Comparison of ENCODE assay signal across 8 mouse cellular contexts in the genomic region with DNA sequence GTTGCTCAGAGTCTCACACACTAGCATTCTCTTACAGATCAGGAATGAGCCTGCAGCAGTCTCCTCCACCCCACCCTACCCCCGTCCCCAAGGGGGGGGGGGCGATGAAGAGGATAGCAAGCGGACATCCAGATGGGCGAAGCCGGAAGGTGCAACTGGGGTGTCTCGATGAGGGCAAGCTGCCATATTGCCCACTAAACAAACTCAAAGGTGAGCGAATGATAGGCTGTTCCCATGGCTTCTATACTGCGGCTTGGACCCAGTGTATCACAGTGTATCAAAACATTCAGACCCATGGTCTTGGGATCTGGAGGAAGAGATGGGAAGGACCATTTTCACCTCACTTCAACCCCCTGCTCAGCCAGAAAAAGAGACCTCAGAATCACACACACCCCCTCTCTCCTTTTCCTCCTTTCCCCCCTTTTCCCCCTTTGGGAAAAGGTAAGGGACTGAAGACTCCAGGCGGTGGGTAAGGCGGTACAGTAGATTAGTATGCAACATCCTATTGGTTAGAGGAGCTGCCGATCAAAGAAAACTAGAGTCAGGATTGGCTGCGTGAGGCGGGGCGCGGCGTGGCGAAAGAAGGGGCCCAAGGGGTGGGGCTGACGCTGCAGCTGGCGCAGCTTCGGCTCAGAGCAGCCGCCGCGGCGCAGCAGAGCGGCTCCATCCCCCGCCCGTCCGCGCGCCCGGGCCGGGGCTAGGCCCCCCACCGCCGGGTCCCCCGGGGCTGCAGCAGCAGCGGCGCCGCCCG. TPM values are rescaled to one million over a fixed set of nuclear protein-coding genes. Genes with fewer than 3 reads are reported as not detected.
A peak's percentile ranks its signal among the peaks of the same experiment; 100 is the strongest.
DNase-seq lines count a peak whose midpoint lies in the region; ATAC-seq and TF ChIP-seq lines count a peak whose summit lies in the region.

Cdk5r2 (plus strand) TSS at position 629 of the 751 bp plus-strand sequence.

- H3K27ac ChIP-seq in brown adipose tissue, adult 24 weeks (replicated peaks; ENCODE audit: low read depth, low read length) = no peak within 1 kb of the TSS
- H3K27ac ChIP-seq in forebrain, embryonic 11.5 days (ENCODE audit: low read depth, low read length) = no peak within 1 kb of the TSS
- H3K27ac ChIP-seq in heart, embryonic 15.5 days = no peak within 1 kb of the TSS
- no peak within 1 kb of the TSS for H3K27ac ChIP-seq in liver, adult 2 months (replicated peaks; ENCODE audit: insufficient read depth, low read depth, low read length)

- WGBS in forebrain, embryonic 11.5 days = 3% methylated on average over 37 of the region's 39 CpGs
- 3% methylated on average over 37 of the region's 39 CpGs for WGBS in heart, embryonic 15.5 days
- 5% methylated on average over 32 of the region's 39 CpGs for WGBS in liver, adult 2 months

- ATAC-seq in forebrain, embryonic 11.5 days (replicated peaks; ENCODE audit: low FRiP score) = peak; percentile 88
- ATAC-seq in heart, embryonic 15.5 days (replicated peaks; ENCODE audit: insufficient number of reproducible peaks, insufficient read depth, low FRiP score, low read depth) = peak; percentile 75

- H3K36me3 ChIP-seq in forebrain, embryonic 11.5 days (ENCODE audit: control insufficient read depth, insufficient read depth, low read length) = no peaks in the 10 kb centered on the region
- no peaks in the 10 kb centered on the region for H3K36me3 ChIP-seq in heart, embryonic 15.5 days
- no peaks in the 10 kb centered on the region for H3K36me3 ChIP-seq in liver, adult 2 months (ENCODE audit: control insufficient read depth, insufficient read depth, low read length)

- H3K4me1 ChIP-seq in brown adipose tissue, adult 24 weeks (ENCODE audit: control insufficient read depth, insufficient read depth, insufficient read length, low read length) = no peaks in the 10 kb centered on the region
- peaks cover 30% of the 10 kb centered on the region for H3K4me1 ChIP-seq in forebrain, embryonic 11.5 days (replicated peaks; ENCODE audit: control insufficient read depth, insufficient read depth, low read length)
- peaks cover 36% of the 10 kb centered on the region for H3K4me1 ChIP-seq in heart, embryonic 15.5 days (replicated peaks)
- H3K4me1 ChIP-seq in liver, adult 2 months (ENCODE audit: control insufficient read depth, insufficient read depth, low read length) = no peaks in the 10 kb centered on the region; the same call in 1 of the 2 replicates

- H3K9me3 ChIP-seq in forebrain, embryonic 11.5 days (ENCODE audit: control insufficient read depth, low read length) = no peaks in the 10 kb centered on the region
- H3K9me3 ChIP-seq in heart, embryonic 15.5 days (replicated peaks) = no peaks in the 10 kb centered on the region

- peak; percentile 72 to 76 for DNase-seq in B cell, adult 2 months
- DNase-seq in forebrain, embryonic 11.5 days (ENCODE audit: low spot score) = peak; percentile 94
- DNase-seq in kidney, postnatal 10 days = peak; percentile 91
- DNase-seq in liver, adult 2 months (ENCODE audit: extremely low read depth, low read depth, low spot score) = peak; percentile 23
- peak; percentile 67 for DNase-seq in naive thymus-derived CD4-positive, alpha-beta T cell, adult 2 months (ENCODE audit: low read depth)
- peak; percentile 64 to 78 for DNase-seq in spleen, postnatal 4 days (ENCODE audit: low spot score in 2 of 2)

- H3K27me3 ChIP-seq in forebrain, embryonic 11.5 days (ENCODE audit: control insufficient read depth, insufficient read depth, low read length) = peaks cover 48% of the 10 kb centered on the region
- peaks cover 98% of the 10 kb centered on the region for H3K27me3 ChIP-seq in heart, embryonic 15.5 days
- H3K27me3 ChIP-seq in liver, adult 2 months (ENCODE audit: control insufficient read depth, insufficient read depth, low read length) = peaks cover 40% of the 10 kb centered on the region

- no peak for TF ChIP-seq POLR2A in liver, adult 2 months (IDR thresholded peaks at IDR 0.05; ENCODE audit: extremely low read depth, insufficient read depth, low read length)

- H3K4me2 ChIP-seq in forebrain, embryonic 11.5 days (ENCODE audit: low read depth, low read length, severe bottlenecking) = peak within 1 kb of the TSS; percentile 90
- H3K4me2 ChIP-seq in heart, embryonic 15.5 days = peak within 1 kb of the TSS; percentile 98

- H3K4me3 ChIP-seq in brown adipose tissue, adult 24 weeks (ENCODE audit: insufficient read depth, low read depth, low read length) = peak within 1 kb of the TSS; percentile 25
- H3K4me3 ChIP-seq in forebrain, embryonic 11.5 days (ENCODE audit: low read depth, low read length) = peak within 1 kb of the TSS; percentile 71
- H3K4me3 ChIP-seq in heart, embryonic 15.5 days = peak within 1 kb of the TSS; percentile 61
- no peak within 1 kb of the TSS; the same call in 1 of the 2 replicates for H3K4me3 ChIP-seq in liver, adult 2 months (ENCODE audit: insufficient read depth, low read depth, low read length)

- no peaks in the 10 kb centered on the region for H3K79me2 ChIP-seq in liver, adult 2 months (ENCODE audit: control insufficient read depth, insufficient read depth, low read length)

- peak within 1 kb of the TSS; percentile 75 for H3K9ac ChIP-seq in forebrain, embryonic 11.5 days (ENCODE audit: low read length)
- H3K9ac ChIP-seq in heart, embryonic 15.5 days = peak within 1 kb of the TSS; percentile 20; the same call in 1 of the 2 replicates
- H3K9ac ChIP-seq in liver, adult 2 months (ENCODE audit: low read depth, low read length) = no peak within 1 kb of the TSS

- no peak for TF ChIP-seq CTCF in liver, adult 2 months (IDR thresholded peaks at IDR 0.05; ENCODE audit: low read depth, low read length)

RNA-seq across cellular contexts. Expression of gene Cdk5r2, which starts in this region (rescaled TPM):
- polyA plus RNA-seq in brown adipose tissue, adult 24 weeks (2012; ENCODE audit: insufficient read depth, insufficient read length, missing spikeins) = not detected in 2 replicates
- polyA plus RNA-seq in forebrain, embryonic 11.5 days (2014; fragmentation: Nextera tagmentation; extraction: Ambion mirVana) = 1.2 and 1.4 TPM in 2 replicates
- 0.08 TPM in 1 of 2 replicates, not detected in the other for polyA plus RNA-seq in heart, embryonic 15.5 days (2015; fragmentation: Nextera tagmentation; extraction: Ambion mirVana)
- total RNA-seq in liver, adult 2 months (2014; rRNA removed) = not detected in 2 replicates
- not detected in 2 replicates for polyA plus RNA-seq in liver, adult 2 months (2012; rRNA removed)

Comparison
In these comparisons a context has a peak if more than half of its experiments do, and no peak if none do; other contexts are left out.
1. Peak in ATAC-seq, H3K4me3 ChIP-seq, H3K9ac ChIP-seq and H3K4me2 ChIP-seq in heart, embryonic 15.5 days; RNA of the gene not detected or under 1 TPM.
2. Peak in DNase-seq in liver, adult 2 months; RNA of the gene not detected or under 1 TPM.
3. DNase-seq: peak in every context shown above with its lines; median percentile 94 in forebrain, embryonic 11.5 days; 91 in kidney, postnatal 10 days; 74 in B cell, adult 2 months; 71 in spleen, postnatal 4 days; 67 in naive thymus-derived CD4-positive, alpha-beta T cell, adult 2 months; 23 in liver, adult 2 months.